Mouse (Mus musculus): ENCODE results near the gene Fam219b. TPM values are rescaled to one million over a fixed set of nuclear protein-coding genes. Genes with fewer than 3 reads are reported as not detected.

The Fam219b gene
- total RNA-seq, 2 experiments from 2014 or later: 21.5 to 24.7 TPM

Other genes with a start within 250 kb of the Fam219b start
- gene Ppcdc, start 97.4 kb upstream of the Fam219b start, total RNA-seq (2021): 10 to 100 TPM; 11.7 to 13.0 TPM
- 100 to 1,000 TPM; 387 to 389 TPM for gene Scamp5, start 69.5 kb upstream of the Fam219b start, total RNA-seq (2021)
- 10 to 100 TPM; 14.1 to 14.8 TPM for gene Rpp25, start 33.5 kb upstream of the Fam219b start, total RNA-seq (2021)
- gene Cox5a, start 16.3 kb upstream of the Fam219b start, total RNA-seq (2021): 100 to 1,000 TPM; 501 to 523 TPM
- gene Mpi, start 15.2 kb downstream of the Fam219b start, total RNA-seq (2021): 10 to 100 TPM; 79.5 to 81.1 TPM
- 10 to 100 TPM; 25.7 to 29.9 TPM for gene Scamp2, start 23.4 kb downstream of the Fam219b start, total RNA-seq (2021)
- 10 to 100 TPM; 33.5 to 38.8 TPM for gene Ulk3, start 51.9 kb downstream of the Fam219b start, total RNA-seq (2021)
- gene Cplx3, start 68.8 kb downstream of the Fam219b start, total RNA-seq (2021): 10 to 100 TPM; 15.6 to 17.8 TPM
- not detected for gene Lman1l, start 83.2 kb downstream of the Fam219b start, total RNA-seq (2021)
- 10 to 100 TPM; 64.6 to 66.3 TPM for gene Csk, start 116.1 kb downstream of the Fam219b start, total RNA-seq (2021)
- not detected for gene Cyp1a2, start 146.2 kb downstream of the Fam219b start, total RNA-seq (2021)
- under 1 TPM; 0.41 to 0.43 TPM for gene Cyp1a1, start 150.4 kb downstream of the Fam219b start, total RNA-seq (2021)
- 10 to 100 TPM; 15.2 to 17.6 TPM for gene Edc3, start 171.0 kb downstream of the Fam219b start, total RNA-seq (2021)
- 10 to 100 TPM; 69.6 to 88.0 TPM for gene Clk3, start 228.3 kb downstream of the Fam219b start, total RNA-seq (2021)

Measured in left cerebral cortex, postnatal 10 days (tissue).